Comparison of ENCODE assay signal across 24 mouse cellular contexts in the genomic region with DNA sequence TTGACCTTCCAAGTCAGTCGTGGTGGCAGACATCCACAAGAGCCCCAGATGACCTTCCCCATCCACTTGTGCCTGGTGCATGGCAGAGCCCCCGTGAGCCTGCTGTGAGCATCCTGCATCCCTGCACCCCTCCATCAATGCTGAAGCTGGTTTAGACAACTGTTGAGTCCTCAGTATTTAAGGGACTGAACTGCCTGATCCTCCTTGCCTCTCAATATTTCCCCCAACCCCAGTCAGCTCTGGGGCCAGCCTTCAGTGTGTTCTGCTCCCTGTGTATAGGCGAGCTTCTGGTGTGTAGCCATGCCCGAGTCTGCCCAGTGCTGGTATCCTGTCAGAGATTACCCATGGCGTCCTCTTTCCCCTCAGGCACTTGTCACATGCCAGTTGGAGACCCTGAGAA.
A peak's percentile ranks its signal among the peaks of the same experiment; 100 is the strongest.
DNase-seq lines count a peak whose midpoint lies in the region; ATAC-seq lines count a peak whose summit lies in the region.
"Had no signal": no experiment of that assay in that cellular context is flagged by ENCODE, and none has a peak within 500 bp of the region (broad histone marks: within the 10 kb centered on the region; RNA-seq: fewer than 3 reads in every experiment).

No protein-coding gene starts in this region.

- 67% methylated on average over 5 of the region's 5 CpGs for WGBS in heart, embryonic 12.5 days
- WGBS in heart, embryonic 10.5 days, result 60% methylated on average over 5 of the region's 5 CpGs

- H3K9me3 ChIP-seq in heart, embryonic 12.5 days (replicated peaks), result no peaks in the 10 kb centered on the region
- H3K9me3 ChIP-seq in heart, embryonic 10.5 days, result no peaks in the 10 kb centered on the region
- H3K9me3 ChIP-seq: embryonic facial prominence, embryonic 10.5 days; embryonic facial prominence, embryonic 13.5 days; forebrain, embryonic 12.5 days; forebrain, embryonic 15.5 days; G1E; heart, embryonic 15.5 days; hindbrain, embryonic 12.5 days; hindbrain, embryonic 15.5 days had no signal

- no peak overlapping the region for H3K4me2 ChIP-seq in heart, embryonic 12.5 days
- H3K4me2 ChIP-seq: embryonic facial prominence, embryonic 13.5 days; forebrain, embryonic 12.5 days; forebrain, embryonic 15.5 days; heart, embryonic 15.5 days; hindbrain, embryonic 12.5 days; hindbrain, embryonic 15.5 days had no signal

- H3K4me1 ChIP-seq in heart, embryonic 12.5 days (replicated peaks), result no peaks in the 10 kb centered on the region
- no peaks in the 10 kb centered on the region; the same call in 1 of the 2 replicates for H3K4me1 ChIP-seq in heart, embryonic 10.5 days
- H3K4me1 ChIP-seq: embryonic facial prominence, embryonic 10.5 days; embryonic facial prominence, embryonic 13.5 days; forebrain, embryonic 12.5 days; forebrain, embryonic 15.5 days; heart, embryonic 15.5 days; hindbrain, embryonic 12.5 days; hindbrain, embryonic 15.5 days had no signal

- no peak overlapping the region for H3K4me3 ChIP-seq in heart, embryonic 12.5 days
- no peak overlapping the region for H3K4me3 ChIP-seq in heart, embryonic 10.5 days
- H3K4me3 ChIP-seq: embryonic facial prominence, embryonic 10.5 days; embryonic facial prominence, embryonic 13.5 days; erythroblast, embryonic 14.5 days; forebrain, embryonic 12.5 days; forebrain, embryonic 15.5 days; heart, embryonic 15.5 days; hindbrain, embryonic 12.5 days; hindbrain, embryonic 15.5 days had no signal

- no peak for ATAC-seq in heart, embryonic 12.5 days (ENCODE audit: insufficient number of reproducible peaks, low FRiP score)
- ATAC-seq: forebrain, embryonic 15.5 days; intestine, postnatal 0 days had no signal

- H3K9ac ChIP-seq in heart, embryonic 12.5 days, result no peak overlapping the region
- H3K9ac ChIP-seq: embryonic facial prominence, embryonic 13.5 days; forebrain, embryonic 12.5 days; forebrain, embryonic 15.5 days; heart, embryonic 15.5 days; hindbrain, embryonic 12.5 days; hindbrain, embryonic 15.5 days had no signal

- no peak overlapping the region for H3K27ac ChIP-seq in heart, embryonic 12.5 days (ENCODE audit: poor library complexity, severe bottlenecking)
- no peak overlapping the region for H3K27ac ChIP-seq in heart, embryonic 10.5 days
- H3K27ac ChIP-seq: embryonic facial prominence, embryonic 10.5 days; embryonic facial prominence, embryonic 13.5 days; forebrain, embryonic 12.5 days; forebrain, embryonic 15.5 days; heart, embryonic 15.5 days; hindbrain, embryonic 15.5 days had no signal

- no peaks in the 10 kb centered on the region for H3K36me3 ChIP-seq in heart, embryonic 12.5 days
- no peaks in the 10 kb centered on the region for H3K36me3 ChIP-seq in heart, embryonic 10.5 days
- H3K36me3 ChIP-seq: embryonic facial prominence, embryonic 10.5 days; embryonic facial prominence, embryonic 13.5 days; forebrain, embryonic 12.5 days; forebrain, embryonic 15.5 days; G1E; heart, embryonic 15.5 days; hindbrain, embryonic 12.5 days; hindbrain, embryonic 15.5 days had no signal

- H3K27me3 ChIP-seq in heart, embryonic 12.5 days (replicated peaks), result no peaks in the 10 kb centered on the region
- peaks cover 21% of the 10 kb centered on the region; the same call in 1 of the 2 replicates for H3K27me3 ChIP-seq in heart, embryonic 10.5 days (ENCODE audit: insufficient read depth, poor library complexity, severe bottlenecking)
- H3K27me3 ChIP-seq: embryonic facial prominence, embryonic 13.5 days; forebrain, embryonic 12.5 days; forebrain, embryonic 15.5 days; heart, embryonic 15.5 days; hindbrain, embryonic 12.5 days; hindbrain, embryonic 15.5 days had no signal

- DNase-seq in heart, adult 11 months, result peak; percentile 88
- peak; percentile 57 for DNase-seq in heart, embryonic 10.5 days (ENCODE audit: low spot score)
- no peak for DNase-seq in heart, adult 8-10 months (ENCODE audit: low spot score)
- peak; percentile 7 for DNase-seq in heart, postnatal 4 days
- DNase-seq in cerebellum, adult 11-12 months, result no peak
- DNase-seq: adrenal gland, adult 2 months; adrenal gland, postnatal 14 days; B cell, adult 2 months; cerebellum, adult 11 months; cerebellum, adult 8-10 months; cerebellum, postnatal 10 days; cerebellum, postnatal 36 days; kidney, adult 2 months had no signal

Comparison
In these comparisons a context has a peak if more than half of its experiments do, and no peak if none do; other contexts are left out.
1. DNase-seq: peak in heart, adult 11 months (single experiment), heart, embryonic 10.5 days (single experiment) and heart, postnatal 4 days (single experiment); none in heart, adult 8-10 months (single experiment) and cerebellum, adult 11-12 months (single experiment).